Comparison of ENCODE assay signal across 8 mouse cellular contexts in genomic region chr2:148872860-148873259, GRCm38 (mm10). TPM values are rescaled to one million over a fixed set of nuclear protein-coding genes. Genes with fewer than 3 reads are reported as not detected.
DNase-seq lines count a peak whose midpoint lies in the region; ATAC-seq lines count a peak whose summit lies in the region.

No protein-coding gene starts in this region.

- no peaks in the 10 kb centered on the region for H3K27me3 ChIP-seq in forebrain, embryonic 11.5 days (ENCODE audit: control insufficient read depth, insufficient read depth, low read length)
- no peaks in the 10 kb centered on the region for H3K27me3 ChIP-seq in intestine, embryonic 16.5 days (replicated peaks; ENCODE audit: control insufficient read depth, insufficient read depth, low read length)
- H3K27me3 ChIP-seq in neural tube, embryonic 14.5 days (ENCODE audit: control insufficient read depth, insufficient read depth, low read length), result no peaks in the 10 kb centered on the region

- no peaks in the 10 kb centered on the region for H3K36me3 ChIP-seq in forebrain, embryonic 11.5 days (ENCODE audit: control insufficient read depth, insufficient read depth, low read length)
- peaks cover 7% of the 10 kb centered on the region; the same call in 1 of the 2 replicates for H3K36me3 ChIP-seq in intestine, embryonic 16.5 days (ENCODE audit: control insufficient read depth, insufficient read depth, low read length)
- H3K36me3 ChIP-seq in neural tube, embryonic 14.5 days (ENCODE audit: control insufficient read depth, insufficient read depth, low read length), result 0 out of 2 replicates have a peak, but pooled peaks cover 4% of the 10 kb centered on the region

- WGBS in forebrain, embryonic 11.5 days, result 86% methylated on average over 4 of the region's 4 CpGs
- WGBS in intestine, embryonic 16.5 days, result 38% methylated on average over 4 of the region's 4 CpGs
- WGBS in neural tube, embryonic 14.5 days, result 88% methylated on average over 4 of the region's 4 CpGs

- H3K9me3 ChIP-seq in forebrain, embryonic 11.5 days (ENCODE audit: control insufficient read depth, low read length), result no peaks in the 10 kb centered on the region
- no peaks in the 10 kb centered on the region for H3K9me3 ChIP-seq in intestine, embryonic 16.5 days (ENCODE audit: control insufficient read depth, low read length)
- no peaks in the 10 kb centered on the region for H3K9me3 ChIP-seq in neural tube, embryonic 14.5 days (ENCODE audit: control insufficient read depth, low read length)

- no peak overlapping the region for H3K9ac ChIP-seq in forebrain, embryonic 11.5 days (ENCODE audit: low read length)
- H3K9ac ChIP-seq in intestine, embryonic 16.5 days (ENCODE audit: low read depth, low read length), result no peak overlapping the region
- H3K9ac ChIP-seq in neural tube, embryonic 14.5 days (replicated peaks; ENCODE audit: low read depth, low read length), result no peak overlapping the region

- ATAC-seq in forebrain, embryonic 11.5 days (replicated peaks; ENCODE audit: low FRiP score), result no peak
- ATAC-seq in intestine, embryonic 16.5 days, result no peak
- no peak for ATAC-seq in neural tube, embryonic 14.5 days (ENCODE audit: low read depth)

- no peak overlapping the region for H3K27ac ChIP-seq in forebrain, embryonic 11.5 days (ENCODE audit: low read depth, low read length)
- peak overlapping the region; percentile 38; the same call in 1 of the 2 replicates for H3K27ac ChIP-seq in intestine, embryonic 16.5 days (ENCODE audit: low read length)
- no peak overlapping the region for H3K27ac ChIP-seq in neural tube, embryonic 14.5 days (ENCODE audit: low read depth, low read length)

- H3K4me2 ChIP-seq in forebrain, embryonic 11.5 days (ENCODE audit: low read depth, low read length, severe bottlenecking), result peak overlapping the region; percentile 67; the same call in 1 of the 2 replicates
- H3K4me2 ChIP-seq in intestine, embryonic 16.5 days (ENCODE audit: low read depth, low read length), result peak overlapping the region; percentile 81
- H3K4me2 ChIP-seq in neural tube, embryonic 14.5 days (ENCODE audit: low read depth, low read length), result peak overlapping the region; percentile 72

- no peaks in the 10 kb centered on the region; the same call in 1 of the 2 replicates for H3K4me1 ChIP-seq in forebrain, embryonic 11.5 days (replicated peaks; ENCODE audit: control insufficient read depth, insufficient read depth, low read length)
- peaks cover 22% of the 10 kb centered on the region for H3K4me1 ChIP-seq in intestine, embryonic 16.5 days (ENCODE audit: control insufficient read depth, insufficient read depth, low read length)
- peaks cover 16% of the 10 kb centered on the region for H3K4me1 ChIP-seq in neural tube, embryonic 14.5 days (ENCODE audit: control insufficient read depth, insufficient read depth, low read length)

- H3K4me3 ChIP-seq in forebrain, embryonic 11.5 days (ENCODE audit: low read depth, low read length), result no peak overlapping the region
- peak overlapping the region; percentile 90; the same call in 1 of the 2 replicates for H3K4me3 ChIP-seq in intestine, embryonic 16.5 days (ENCODE audit: low read length)
- peak overlapping the region; percentile 81; the same call in 1 of the 2 replicates for H3K4me3 ChIP-seq in neural tube, embryonic 14.5 days (ENCODE audit: low read depth, low read length)

- peak; percentile 27 for DNase-seq in layer of hippocampus, adult 11-12 months (ENCODE audit: low spot score)
- DNase-seq in layer of hippocampus, postnatal 14 days (ENCODE audit: low spot score in 2 of 2), result no peak
- DNase-seq in forebrain, embryonic 11.5 days (ENCODE audit: low spot score), result no peak
- no peak for DNase-seq in adrenal gland, adult 18-20 months (ENCODE audit: low spot score in 2 of 2)
- no peak for DNase-seq in adrenal gland, adult 8-10 months
- DNase-seq in cerebellum, postnatal 14 days, result no peak

RNA-seq across cellular contexts. Expression of gene Cst3, which starts 2.6 kb away (rescaled TPM):
- total RNA-seq in layer of hippocampus, postnatal 14 days (2021), result 1,000 to 10,000 TPM; 2,596 to 2,656 TPM
- polyA plus RNA-seq in forebrain, embryonic 11.5 days (2014; fragmentation: Nextera tagmentation; extraction: Ambion mirVana), result 300 and 319 TPM in 2 replicates
- 337 and 360 TPM in 2 replicates for polyA plus RNA-seq in intestine, embryonic 16.5 days (2015; fragmentation: Nextera tagmentation; extraction: Ambion mirVana)
- polyA plus RNA-seq in neural tube, embryonic 14.5 days (2014; fragmentation: Nextera tagmentation; extraction: Ambion mirVana), result 555 and 595 TPM in 2 replicates
- 100 to 1,000 TPM; 915 to 993 TPM for total RNA-seq in adrenal gland, adult 18-20 months (2021)
- 1,000 to 10,000 TPM in 1 of 4 experiments, 100 to 1,000 TPM in 3; 786 to 1,002 (median 918) TPM for total RNA-seq in adrenal gland, adult 8-10 months (2022)

RNA-seq across cellular contexts. Expression of gene 9230104L09Rik, which starts 8.0 kb away (rescaled TPM):
- not detected for total RNA-seq in layer of hippocampus, postnatal 14 days (2021)
- polyA plus RNA-seq in forebrain, embryonic 11.5 days (2014; fragmentation: Nextera tagmentation; extraction: Ambion mirVana), result not detected in 2 replicates
- not detected in 2 replicates for polyA plus RNA-seq in intestine, embryonic 16.5 days (2015; fragmentation: Nextera tagmentation; extraction: Ambion mirVana)
- polyA plus RNA-seq in neural tube, embryonic 14.5 days (2014; fragmentation: Nextera tagmentation; extraction: Ambion mirVana), result not detected in 2 replicates
- total RNA-seq in adrenal gland, adult 18-20 months (2021), result 1 to 10 TPM in 1 of 2 experiments, under 1 TPM in 1; 0.76 to 1.8 TPM
- not detected for total RNA-seq in adrenal gland, adult 8-10 months (2022)

RNA-seq across cellular contexts. Expression of gene Cst9, which starts 37.9 kb away (rescaled TPM):
- not detected for total RNA-seq in layer of hippocampus, postnatal 14 days (2021)
- not detected in 2 replicates for polyA plus RNA-seq in forebrain, embryonic 11.5 days (2014; fragmentation: Nextera tagmentation; extraction: Ambion mirVana)
- not detected in 2 replicates for polyA plus RNA-seq in intestine, embryonic 16.5 days (2015; fragmentation: Nextera tagmentation; extraction: Ambion mirVana)
- not detected in 2 replicates for polyA plus RNA-seq in neural tube, embryonic 14.5 days (2014; fragmentation: Nextera tagmentation; extraction: Ambion mirVana)
- total RNA-seq in adrenal gland, adult 18-20 months (2021), result not detected
- total RNA-seq in adrenal gland, adult 8-10 months (2022), result not detected

RNA-seq across cellular contexts. Expression of gene Cst13, which starts 53.0 kb away (rescaled TPM):
- not detected for total RNA-seq in layer of hippocampus, postnatal 14 days (2021)
- not detected in 2 replicates for polyA plus RNA-seq in forebrain, embryonic 11.5 days (2014; fragmentation: Nextera tagmentation; extraction: Ambion mirVana)
- polyA plus RNA-seq in intestine, embryonic 16.5 days (2015; fragmentation: Nextera tagmentation; extraction: Ambion mirVana), result not detected in 2 replicates
- not detected in 2 replicates for polyA plus RNA-seq in neural tube, embryonic 14.5 days (2014; fragmentation: Nextera tagmentation; extraction: Ambion mirVana)
- total RNA-seq in adrenal gland, adult 18-20 months (2021), result not detected
- total RNA-seq in adrenal gland, adult 8-10 months (2022), result under 1 TPM in 1 of 4 experiments, not detected in 3; 0.32 TPM
